Mouse (Mus musculus) small intestine, adult 2 months (tissue): ENCODE data around the gene Col12a1. TPM values are rescaled to one million over a fixed set of nuclear protein-coding genes. Genes with fewer than 3 reads are reported as not detected.

Experiments used
- H3K27ac ChIP-seq: fragments of 200-500 bp; 2 replicates; pipeline ENCODE4 v1.5.1; 2012; ENCODE audit warnings: low read depth, low read length, control low read depth, inconsistent platforms; ENCODE audit not compliant: insufficient read depth
- H3K27me3 ChIP-seq: fragments of 200-500 bp; 2 replicates; pipeline ENCODE4 v1.6.1; 2012; ENCODE audit warnings: mild to moderate bottlenecking, moderate library complexity, low read length, inconsistent platforms; ENCODE audit not compliant: control insufficient read depth, insufficient read depth
- H3K36me3 ChIP-seq: fragments of 200-500 bp; 2 replicates; pipeline ENCODE4 v1.6.1; 2012; ENCODE audit warnings: mild to moderate bottlenecking, low read length, control low read depth, inconsistent platforms; ENCODE audit not compliant: control insufficient read depth, insufficient read depth
- H3K4me1 ChIP-seq: fragments of 200-500 bp; 2 replicates; pipeline ENCODE4 v1.6.1; 2012; ENCODE audit warnings: low read length, inconsistent platforms, mixed read lengths; ENCODE audit not compliant: control insufficient read depth, insufficient read depth, insufficient read length
- H3K4me3 ChIP-seq: fragments of 200-500 bp; 2 replicates; pipeline ENCODE4 v1.5.1; 2012; ENCODE audit warnings: low read depth, mild to moderate bottlenecking, control low read depth, inconsistent platforms, low read length, moderate library complexity
- CTCF ChIP-seq: fragments of 200-500 bp; IDR thresholded peaks from 2 replicates; pipeline ENCODE4 v1.5.1; 2012; ENCODE audit warnings: low read depth, mild to moderate bottlenecking, control low read depth, inconsistent platforms, low read length, moderate library complexity, mixed read lengths; ENCODE audit not compliant: insufficient replicate concordance, insufficient read length; ENCODE audit errors: extremely low read depth
- POLR2A ChIP-seq: fragments of 200-500 bp; IDR thresholded peaks from 2 replicates; pipeline ENCODE4 v1.6.1; 2012; ENCODE audit warnings: low read depth, mild to moderate bottlenecking, control low read depth, inconsistent platforms, low read length, moderate library complexity
- WGBS: fragments of 180-500 bp; shearing (Covaris S2); methylation state at CpG from one replicate; pipeline ENCODE4 v1.1.7; 2018; 5-methylcytosine and 5-hydroxymethylcytosine counted together
- polyA plus RNA-seq: library from polyadenylated mRNA; depleted of rRNA; stranded (reverse); fragments of >200 nt; gene quantifications from 2 replicates; pipeline ENCODE4 v1.2.3, GENCODE M21; 2012

Gene Col12a1
- polyA plus RNA-seq, 1 experiment: 7.9 TPM

- H3K4me1 ChIP-seq: peaks cover 2% of the 10 kb centered on the region; the same call in 1 of the 2 replicates
- H3K4me3 ChIP-seq: no peak overlapping the region
- H3K27me3 ChIP-seq: peaks cover 26% of the 10 kb centered on the region
- no peaks in the 10 kb centered on the region for H3K36me3 ChIP-seq
- TF ChIP-seq POLR2A (no peak), CTCF (peak; percentile 44; the same call in 1 of the 2 replicates)
- WGBS: 9% methylated on average over 9 of the region's 9 CpGs
- H3K27ac ChIP-seq: no peak overlapping the region
Measured at GRCm38 (mm10) chr9:79721056-79721455, 2.4 kb upstream of the Col12a1 start.

DNA sequence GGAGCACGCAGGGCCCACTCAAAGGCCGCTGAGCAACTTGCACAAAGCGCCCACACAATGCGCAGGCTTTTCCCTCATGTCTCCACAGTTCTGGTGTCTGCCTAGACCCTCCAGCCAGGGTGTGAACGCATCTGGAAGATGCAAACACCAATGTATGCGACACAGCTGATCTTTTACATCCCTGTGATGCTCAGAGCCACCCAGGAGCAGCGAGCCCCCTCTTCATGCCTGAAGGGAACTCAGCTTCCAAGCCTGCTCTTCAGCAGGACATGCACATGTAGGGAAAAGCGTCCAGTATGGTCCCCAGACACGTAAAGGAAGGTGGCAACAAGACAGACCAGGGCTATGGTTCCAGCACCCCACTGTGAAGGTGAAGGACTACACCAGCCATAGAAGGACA, 1.5 kb upstream of the Col12a1 start:
- no peak overlapping the region for H3K4me3 ChIP-seq
- H3K36me3 ChIP-seq: no peaks in the 10 kb centered on the region
- TF ChIP-seq CTCF (no peak), POLR2A (no peak)
- H3K4me1 ChIP-seq: peaks cover 2% of the 10 kb centered on the region; the same call in 1 of the 2 replicates
- H3K27ac ChIP-seq: no peak overlapping the region
- H3K27me3 ChIP-seq: peaks cover 26% of the 10 kb centered on the region
- WGBS: 61% methylated on average over 9 of the region's 9 CpGs

DNA sequence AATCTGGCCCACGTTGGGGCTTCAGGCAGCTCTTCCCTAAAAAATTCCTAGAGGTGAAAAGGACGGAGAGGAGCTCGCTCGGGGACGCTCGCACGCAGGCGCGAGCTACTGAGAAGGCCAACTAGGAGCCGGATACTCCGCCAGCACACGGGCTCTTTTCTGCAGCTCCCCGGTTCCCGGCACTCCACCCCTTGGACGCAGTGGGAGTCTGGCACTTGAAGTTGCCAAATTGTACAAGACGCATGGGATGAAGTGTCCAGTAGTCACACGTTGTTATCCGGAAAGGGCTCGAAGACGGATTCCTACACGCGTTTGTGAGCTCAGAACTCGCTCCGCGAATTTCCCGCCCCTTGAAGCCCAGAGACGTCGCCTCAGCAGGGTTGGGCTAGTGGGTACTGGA, 820 bp upstream of the Col12a1 start:
- Histone ChIP-seq H3K27me3 (peaks cover 26% of the 10 kb centered on the region), H3K4me3 (peak overlapping the region; percentile 6; the same call in 1 of the 2 replicates), H3K27ac (no peak overlapping the region), H3K4me1 (peaks cover 3% of the 10 kb centered on the region; the same call in 1 of the 2 replicates), H3K36me3 (no peaks in the 10 kb centered on the region)
- TF ChIP-seq POLR2A (no peak), CTCF (no peak)
- 2% methylated on average over 28 of the region's 28 CpGs for WGBS

GRCm38 (mm10) chr9:79717836-79718475, 675 bp downstream of the Col12a1 start:
- Histone ChIP-seq H3K4me1 (peaks cover 4% of the 10 kb centered on the region; the same call in 1 of the 2 replicates), H3K4me3 (peak overlapping the region; percentile 68), H3K27ac (no peak overlapping the region), H3K27me3 (peaks cover 26% of the 10 kb centered on the region), H3K36me3 (no peaks in the 10 kb centered on the region)
- WGBS: 4% methylated on average over 22 of the region's 22 CpGs
- TF ChIP-seq CTCF (no peak), POLR2A (no peak)

DNA sequence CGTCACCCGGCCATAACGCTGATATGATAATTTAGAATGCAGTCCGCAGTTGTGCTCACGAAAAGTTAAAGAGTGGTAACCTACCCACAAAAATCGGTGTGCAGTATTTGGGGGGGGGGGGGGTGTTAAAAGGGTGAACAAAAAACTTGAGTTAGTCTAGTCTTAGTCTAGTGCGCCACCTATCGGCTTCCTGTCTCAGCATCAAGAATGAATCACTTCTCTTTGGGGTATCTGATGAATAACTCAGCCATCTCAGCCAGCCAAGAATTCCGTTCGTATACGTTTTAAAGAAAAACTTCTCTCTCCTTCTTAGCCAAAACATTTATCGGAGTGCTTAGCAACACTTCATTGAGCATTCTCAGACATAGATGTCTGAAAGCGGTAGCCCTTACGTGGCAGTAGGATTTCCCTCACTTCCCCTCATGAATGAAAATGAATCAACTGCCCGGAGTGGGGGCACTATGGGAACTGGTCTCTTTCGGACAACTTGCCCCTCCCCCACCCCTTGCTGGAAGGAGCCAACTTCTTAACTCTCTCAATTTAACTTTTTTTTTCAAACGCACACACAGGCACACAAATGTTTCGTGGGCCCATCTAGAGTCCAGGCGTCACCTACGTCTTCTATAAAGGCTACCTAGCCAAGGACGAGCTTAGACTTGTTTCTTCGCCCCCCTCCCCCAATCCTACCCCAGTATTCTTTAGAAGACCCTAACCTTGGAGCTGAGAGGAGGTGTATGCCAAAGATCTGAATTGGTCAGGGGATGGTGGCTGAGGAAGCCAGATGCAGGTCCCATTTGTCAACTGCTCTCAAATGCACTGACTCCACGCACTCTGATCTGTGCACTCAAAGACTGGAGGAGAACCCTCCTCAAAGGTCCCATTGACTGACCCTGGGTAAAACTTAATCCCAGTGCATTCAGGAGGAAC, 1.5 kb downstream of the Col12a1 start:
- 17% methylated on average over 23 of the region's 23 CpGs for whole genome bisulfite sequencing
- no peak overlapping the region for H3K27ac ChIP-seq
- TF ChIP-seq POLR2A: no peak
- peak; percentile 6; the same call in 1 of the 2 replicates for TF ChIP-seq CTCF

DNA sequence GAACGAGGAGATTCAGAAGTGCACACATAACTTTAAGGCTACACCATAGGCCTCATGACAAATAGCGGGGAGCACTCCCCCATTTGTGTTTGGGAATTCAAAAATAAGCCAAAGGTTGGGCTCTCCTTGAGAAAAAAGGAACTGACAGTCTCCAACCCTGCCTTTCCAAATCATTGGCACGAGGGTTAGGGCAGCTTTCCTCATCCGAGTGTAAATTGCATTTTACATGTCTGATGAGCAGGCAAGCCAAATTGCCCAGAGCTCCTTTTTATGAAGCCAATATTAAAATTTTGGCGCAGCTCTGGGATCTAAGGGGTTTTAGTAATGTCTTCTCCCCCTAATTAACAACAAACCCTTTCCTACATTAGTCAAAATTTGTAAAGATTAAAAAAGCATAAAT, 2.1 kb downstream of the Col12a1 start:
- Histone ChIP-seq H3K4me1 (peaks cover 4% of the 10 kb centered on the region; the same call in 1 of the 2 replicates), H3K4me3 (no peak overlapping the region), H3K27me3 (peaks cover 26% of the 10 kb centered on the region), H3K36me3 (no peaks in the 10 kb centered on the region), H3K27ac (no peak overlapping the region)
- no peak for TF ChIP-seq POLR2A
- TF ChIP-seq CTCF: no peak
- WGBS: 59% methylated on average over 5 of the region's 5 CpGs

More for the DNA sequence above, 1.5 kb downstream of the Col12a1 start:
- peaks cover 26% of the 10 kb centered on the region for H3K27me3 ChIP-seq
- peak overlapping the region; percentile 68 for H3K4me3 ChIP-seq
- peaks cover 4% of the 10 kb centered on the region; the same call in 1 of the 2 replicates for H3K4me1 ChIP-seq
- H3K36me3 ChIP-seq: no peaks in the 10 kb centered on the region
